Mouse (Mus musculus): ENCODE data around the gene Col28a1.

DNA sequence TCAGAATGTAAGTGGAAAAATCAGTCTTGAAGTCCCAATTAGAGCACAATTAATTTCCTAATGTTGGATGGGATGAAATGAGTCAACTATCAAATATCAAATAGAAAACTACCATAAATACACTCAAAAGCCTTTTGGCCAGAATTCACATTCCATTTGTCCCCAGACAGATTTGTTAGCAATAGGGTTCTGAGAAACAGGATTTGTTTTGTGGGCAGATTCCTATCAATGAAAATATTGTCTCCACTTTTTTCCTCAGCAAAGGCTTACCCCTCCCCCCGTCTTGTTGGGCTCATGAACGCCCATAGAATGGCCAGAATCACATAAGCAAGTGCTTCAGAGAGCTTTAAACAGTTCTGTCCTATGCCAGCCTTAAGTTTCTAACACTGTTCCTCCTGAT is 32.4 kb downstream of the Col28a1 start:
- TF ChIP-seq CTCF (IDR thresholded peaks at IDR 0.05) = no peak
- no peak for TF ChIP-seq EP300 (IDR thresholded peaks at IDR 0.05)
